Mouse (Mus musculus) limb, embryonic 14.5 days (tissue): ENCODE measurements around the gene Ankrd63. TPM values are rescaled to one million over a fixed set of nuclear protein-coding genes. Genes with fewer than 3 reads are reported as not detected.
A peak's percentile ranks its signal among the peaks of the same experiment; 100 is the strongest.

Experiments
- ATAC-seq: fragments of 200-750 bp; cut with Nextera tagmentation; 2 replicates; pipeline ENCODE4 v1.8.0; 2017; ENCODE audit warnings: low read depth, moderate number of reproducible peaks, moderate TSS enrichment; ENCODE audit not compliant: low FRiP score
- DNase-seq: peaks from one replicate; pipeline ENCODE4 v3.0.0-alpha.2; 2015; ENCODE audit warnings: low spot score
- H3K27ac ChIP-seq: fragments of 300-500 bp; sonication (generic); replicated peaks from 2 replicates; pipeline ENCODE4 v1.5.1; 2014; ENCODE audit warnings: low read depth, mild to moderate bottlenecking, low read length, moderate library complexity, mixed read lengths
- H3K27me3 ChIP-seq: fragments of 300-500 bp; sonication (generic); 2 replicates; pipeline ENCODE4 v1.6.1; 2014; ENCODE audit warnings: low read length, mixed read lengths; ENCODE audit not compliant: control insufficient read depth, insufficient read depth
- H3K36me3 ChIP-seq: fragments of 300-500 bp; sonication (generic); 2 replicates; pipeline ENCODE4 v1.6.1; 2014; ENCODE audit warnings: mild to moderate bottlenecking, low read length, moderate library complexity, mixed read lengths; ENCODE audit not compliant: control insufficient read depth, insufficient read depth
- H3K4me1 ChIP-seq: fragments of 300-500 bp; sonication (generic); 2 replicates; pipeline ENCODE4 v1.6.1; 2014; ENCODE audit warnings: antibody characterized with exemption, low read length, mixed read lengths; ENCODE audit not compliant: control insufficient read depth, insufficient read depth
- H3K4me2 ChIP-seq: fragments of 300-500 bp; sonication (generic); replicated peaks from 2 replicates; pipeline ENCODE4 v1.6.1; 2014; ENCODE audit warnings: low read depth, mild to moderate bottlenecking, low read length, moderate library complexity; ENCODE audit not compliant: severe bottlenecking
- H3K4me3 ChIP-seq: fragments of 300-500 bp; sonication (generic); replicated peaks from 2 replicates; pipeline ENCODE4 v1.5.1; 2014; ENCODE audit warnings: low read length
- H3K9ac ChIP-seq: fragments of 300-500 bp; sonication (generic); 2 replicates; pipeline ENCODE4 v1.6.1; 2014; ENCODE audit warnings: mild to moderate bottlenecking, low read depth, low read length, moderate library complexity; ENCODE audit not compliant: severe bottlenecking
- H3K9me3 ChIP-seq: fragments of 300-500 bp; sonication (generic); 2 replicates; pipeline ENCODE4 v1.6.1; 2016; ENCODE audit warnings: low read length; ENCODE audit not compliant: control insufficient read depth
- POLR2A ChIP-seq: fragments of 200-500 bp; IDR thresholded peaks from 2 replicates; pipeline ENCODE4 v1.8.0; 2012; ENCODE audit warnings: inconsistent platforms, mild to moderate bottlenecking, moderate library complexity, borderline replicate concordance; ENCODE audit not compliant: insufficient read depth, insufficient read length; ENCODE audit errors: extremely low read depth
- WGBS: fragments of 180-500 bp; shearing (Covaris S2); extraction: QIAGEN DNeasy Blood & Tissue Kit; methylation state at CpG from one replicate; pipeline ENCODE4 v1.1.7; 2014; 5-methylcytosine and 5-hydroxymethylcytosine counted together
- polyA plus RNA-seq, 2 experiments: library from polyadenylated mRNA; depleted of rRNA in 1 of 2; stranded (reverse) in 1 of 2; unstranded in 1 of 2; fragments of >200 nt; fragmentation: Nextera tagmentation in 1 of 2; extraction: Ambion mirVana in 1 of 2; gene quantifications; 2 replicates each; pipeline versions ENCODE4 v1.2.1 to v1.2.3; 2012 to 2014

The Ankrd63 gene
- polyA plus RNA-seq, 2 experiments: 0.10 TPM; not detected in 1

GRCm38 (mm10) chr2:118669245-118669644 is 34.5 kb downstream of the Ankrd63 start:
- ATAC-seq (no peak), DNase-seq (no peak)
- Histone ChIP-seq H3K27ac (no peak overlapping the region), H3K4me1 (peaks cover 4% of the 10 kb centered on the region; the same call in 1 of the 2 replicates), H3K9me3 (no peaks in the 10 kb centered on the region), H3K27me3 (peaks cover 10% of the 10 kb centered on the region), H3K9ac (no peak overlapping the region), H3K4me3 (no peak overlapping the region), H3K36me3 (no peaks in the 10 kb centered on the region), H3K4me2 (no peak overlapping the region)
- 39% methylated on average over 6 of the region's 6 CpGs for WGBS
- TF ChIP-seq POLR2A: no peak

GRCm38 (mm10) chr2:118667181-118667580 is 36.6 kb downstream of the Ankrd63 start:
- Histone ChIP-seq H3K9me3 (no peaks in the 10 kb centered on the region), H3K27me3 (no peaks in the 10 kb centered on the region), H3K4me3 (no peak overlapping the region), H3K36me3 (no peaks in the 10 kb centered on the region), H3K9ac (no peak overlapping the region), H3K4me2 (no peak overlapping the region), H3K27ac (no peak overlapping the region), H3K4me1 (peaks cover 21% of the 10 kb centered on the region)
- 86% methylated on average over 5 of the region's 5 CpGs for WGBS
- ATAC-seq (no peak), DNase-seq (no peak)
- no peak for TF ChIP-seq POLR2A

DNA sequence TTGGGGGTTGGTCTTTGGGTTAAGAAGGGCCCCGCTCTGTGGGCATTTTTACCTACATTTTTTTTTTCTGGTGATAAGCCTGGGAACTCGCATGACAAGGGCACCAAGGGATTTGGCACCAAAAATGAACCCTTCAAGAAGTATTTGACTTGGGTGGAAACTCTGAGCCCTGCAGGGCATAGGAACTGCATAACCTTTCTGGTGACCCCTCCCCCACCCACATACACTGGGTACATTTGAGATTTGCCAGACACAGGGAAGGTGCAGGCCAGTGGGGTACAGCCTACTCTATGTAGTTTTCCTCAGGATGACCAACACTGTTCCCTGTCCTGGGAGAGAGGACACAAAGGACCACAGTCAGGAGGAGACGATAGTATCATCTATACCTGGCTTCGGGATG is 38.1 kb downstream of the Ankrd63 start:
- H3K9ac ChIP-seq: no peak overlapping the region
- no peak for DNase-seq
- H3K36me3 ChIP-seq: no peaks in the 10 kb centered on the region
- no peak overlapping the region for H3K27ac ChIP-seq
- TF ChIP-seq POLR2A: no peak
- H3K4me3 ChIP-seq: no peak overlapping the region
- peaks cover 21% of the 10 kb centered on the region for H3K4me1 ChIP-seq
- H3K27me3 ChIP-seq: no peaks in the 10 kb centered on the region
- H3K9me3 ChIP-seq: no peaks in the 10 kb centered on the region
- H3K4me2 ChIP-seq: no peak overlapping the region
- 83% methylated on average over 4 of the region's 4 CpGs for WGBS
- ATAC-seq: no peak

GRCm38 (mm10) chr2:118664975-118665516 is 38.7 kb downstream of the Ankrd63 start:
- ATAC-seq (no peak), DNase-seq (no peak)
- Histone ChIP-seq H3K36me3 (no peaks in the 10 kb centered on the region), H3K4me2 (no peak overlapping the region), H3K27ac (no peak overlapping the region), H3K4me1 (peaks cover 21% of the 10 kb centered on the region), H3K27me3 (no peaks in the 10 kb centered on the region), H3K4me3 (no peak overlapping the region), H3K9ac (no peak overlapping the region), H3K9me3 (no peaks in the 10 kb centered on the region)
- TF ChIP-seq POLR2A: no peak
- 58% methylated on average over 3 of the region's 3 CpGs for WGBS

- 43% methylated on average over 19 of the region's 19 CpGs for WGBS
- no peak for TF ChIP-seq POLR2A
- Histone ChIP-seq H3K9me3 (no peaks in the 10 kb centered on the region), H3K36me3 (no peaks in the 10 kb centered on the region), H3K9ac (peak overlapping the region; percentile 49; the same call in 1 of the 2 replicates), H3K27ac (no peak overlapping the region), H3K4me2 (peak overlapping the region; percentile 86), H3K27me3 (no peaks in the 10 kb centered on the region), H3K4me3 (peak overlapping the region; percentile 39), H3K4me1 (peaks cover 26% of the 10 kb centered on the region)
- ATAC-seq: no peak
- no peak for DNase-seq
Observed at GRCm38 (mm10) chr2:118663804-118664766, 39.7 kb downstream of the Ankrd63 start.
